Mouse (Mus musculus) limb, embryonic 11.5 days (tissue): Measurements from ENCODE around the gene Vmn1r117. TPM values are rescaled to one million over a fixed set of nuclear protein-coding genes. Genes with fewer than 3 reads are reported as not detected.
"Not testable (repeated sequence)": the region's sequence is repeated elsewhere in the genome, so short reads cannot be mapped to it uniquely, and the experiment has no call there.

Experiments used
- ATAC-seq: fragments of 200-750 bp; cut with Nextera tagmentation; 2 replicates; pipeline ENCODE4 v1.8.0; 2017; ENCODE audit warnings: low read depth; ENCODE audit not compliant: insufficient number of reproducible peaks, low FRiP score, low TSS enrichment
- DNase-seq: peaks from one replicate; pipeline ENCODE4 v3.0.0-alpha.2; 2015; ENCODE audit warnings: low spot score
- H3K27ac ChIP-seq: fragments of 300-500 bp; sonication (generic); replicated peaks from 2 replicates; pipeline ENCODE4 v1.5.1; 2014; ENCODE audit warnings: low read depth, mild to moderate bottlenecking, low read length
- H3K27me3 ChIP-seq: fragments of 300-500 bp; sonication (generic); 2 replicates; pipeline ENCODE4 v1.6.1; 2014; ENCODE audit warnings: mild to moderate bottlenecking, low read length, mixed read lengths; ENCODE audit not compliant: control insufficient read depth, insufficient read depth
- H3K36me3 ChIP-seq: fragments of 300-500 bp; sonication (generic); 2 replicates; pipeline ENCODE4 v1.6.1; 2014; ENCODE audit warnings: mild to moderate bottlenecking, low read length, moderate library complexity, mixed read lengths; ENCODE audit not compliant: control insufficient read depth, insufficient read depth
- H3K4me1 ChIP-seq: fragments of 300-500 bp; sonication (generic); 2 replicates; pipeline ENCODE4 v1.6.1; 2014; ENCODE audit warnings: low read length, mixed read lengths; ENCODE audit not compliant: control insufficient read depth, insufficient read depth
- H3K4me2 ChIP-seq: fragments of 300-500 bp; sonication (generic); 2 replicates; pipeline ENCODE4 v1.6.1; 2014; ENCODE audit warnings: low read depth, mild to moderate bottlenecking, moderate library complexity; ENCODE audit not compliant: severe bottlenecking
- H3K4me3 ChIP-seq: fragments of 300-500 bp; sonication (generic); 2 replicates; pipeline ENCODE4 v1.5.1; 2014; ENCODE audit warnings: low read depth, low read length
- H3K9ac ChIP-seq: fragments of 300-500 bp; sonication (generic); 2 replicates; pipeline ENCODE4 v1.6.1; 2014; ENCODE audit warnings: mild to moderate bottlenecking, low read length
- H3K9me3 ChIP-seq: fragments of 300-500 bp; sonication (generic); 2 replicates; pipeline ENCODE4 v1.6.1; 2016; ENCODE audit warnings: low read length; ENCODE audit not compliant: control insufficient read depth
- WGBS: fragments of 180-500 bp; shearing (Covaris S2); extraction: QIAGEN DNeasy Blood & Tissue Kit; methylation state at CpG from one replicate; pipeline ENCODE4 v1.1.7; 2014; 5-methylcytosine and 5-hydroxymethylcytosine counted together
- polyA plus RNA-seq: library from polyadenylated mRNA; unstranded; fragments of >200 nt; fragmentation: Nextera tagmentation; extraction: Ambion mirVana; gene quantifications from 2 replicates; pipeline ENCODE4 v1.2.1, GENCODE M21; 2014

Gene Vmn1r117
- polyA plus RNA-seq, result not detected in 2 replicates

- H3K36me3 ChIP-seq, H3K4me1 ChIP-seq, H3K4me3 ChIP-seq, H3K27ac ChIP-seq, ATAC-seq, DNase-seq, H3K27me3 ChIP-seq, H3K9me3 ChIP-seq, H3K9ac ChIP-seq, H3K4me2 ChIP-seq: not testable (repeated sequence)
- no CpG with 5 or more reads among the region's 2 CpGs for WGBS
These were observed at the start of gene Vmn1r117 for GRCm38 (mm10) chr7:20884021-20884420. Vmn1r117 (minus strand) TSS chr7:20884121.

- H3K27ac ChIP-seq, result not testable (repeated sequence)
These were observed 28.3 kb upstream of the Vmn1r117 start, which contains the start of gene Vmn1r118 for GRCm38 (mm10) chr7:20912247-20912646. Vmn1r118 (minus strand) TSS chr7:20912347.

GRCm38 (mm10) chr7:20871956-20872355 lies 12.0 kb downstream of the Vmn1r117 start, which contains the start of gene Vmn1r116:
Vmn1r116 (plus strand) TSS chr7:20872256.
- not testable (repeated sequence) for H3K4me1 ChIP-seq, H3K9me3 ChIP-seq, H3K4me3 ChIP-seq, H3K9ac ChIP-seq, H3K36me3 ChIP-seq, DNase-seq, H3K27ac ChIP-seq, H3K4me2 ChIP-seq, ATAC-seq, H3K27me3 ChIP-seq
- WGBS, result 74% methylated on average over 3 of the region's 3 CpGs

More at GRCm38 (mm10) chr7:20912247-20912646, 28.3 kb upstream of the Vmn1r117 start, which contains the start of gene Vmn1r118:
- H3K4me1 ChIP-seq, H3K4me2 ChIP-seq, H3K9me3 ChIP-seq, H3K36me3 ChIP-seq, DNase-seq, H3K27me3 ChIP-seq, H3K9ac ChIP-seq, ATAC-seq, H3K4me3 ChIP-seq: not testable (repeated sequence)
- no CpG with 5 or more reads among the region's 2 CpGs for WGBS

- WGBS, result 100% methylated on average over 1 of the region's 3 CpGs
- H3K4me3 ChIP-seq, H3K36me3 ChIP-seq, H3K4me2 ChIP-seq, H3K4me1 ChIP-seq, H3K9ac ChIP-seq, H3K27ac ChIP-seq, H3K9me3 ChIP-seq, DNase-seq, ATAC-seq, H3K27me3 ChIP-seq: not testable (repeated sequence)
These were observed 39.0 kb downstream of the Vmn1r117 start, which contains the start of gene Vmn1r115 for GRCm38 (mm10) chr7:20844885-20845284. Vmn1r115 (minus strand) TSS chr7:20844985.

Other genes with a start within 250 kb of the Vmn1r117 start
- not detected in 2 replicates for gene Vmn1r107, start 215.2 kb downstream of the Vmn1r117 start, polyA plus RNA-seq
- gene Vmn1r111, start 180.9 kb downstream of the Vmn1r117 start, polyA plus RNA-seq, result not detected in 2 replicates
- not detected in 2 replicates for gene Gm10668, start 153.5 kb downstream of the Vmn1r117 start, polyA plus RNA-seq
- gene Vmn1r112, start 112.9 kb downstream of the Vmn1r117 start, polyA plus RNA-seq, result not detected in 2 replicates
- gene Vmn1r113, start 96.8 kb downstream of the Vmn1r117 start, polyA plus RNA-seq, result not detected in 2 replicates
- gene Vmn1r114, start 71.9 kb downstream of the Vmn1r117 start, polyA plus RNA-seq, result not detected in 2 replicates
- not detected in 2 replicates for gene Vmn1r115, start 39.1 kb downstream of the Vmn1r117 start, polyA plus RNA-seq
- not detected in 2 replicates for gene Vmn1r116, start 11.9 kb downstream of the Vmn1r117 start, polyA plus RNA-seq
- gene Vmn1r118, start 28.2 kb upstream of the Vmn1r117 start, polyA plus RNA-seq, result not detected in 2 replicates
- not detected in 2 replicates for gene Vmn1r119, start 128.3 kb upstream of the Vmn1r117 start, polyA plus RNA-seq
- not detected in 2 replicates for gene Vmn1r120, start 169.7 kb upstream of the Vmn1r117 start, polyA plus RNA-seq
- not detected in 2 replicates for gene Vmn1r121, start 214.4 kb upstream of the Vmn1r117 start, polyA plus RNA-seq